Mouse (Mus musculus): ENCODE measurements around the gene Olfr1026.

DNA sequence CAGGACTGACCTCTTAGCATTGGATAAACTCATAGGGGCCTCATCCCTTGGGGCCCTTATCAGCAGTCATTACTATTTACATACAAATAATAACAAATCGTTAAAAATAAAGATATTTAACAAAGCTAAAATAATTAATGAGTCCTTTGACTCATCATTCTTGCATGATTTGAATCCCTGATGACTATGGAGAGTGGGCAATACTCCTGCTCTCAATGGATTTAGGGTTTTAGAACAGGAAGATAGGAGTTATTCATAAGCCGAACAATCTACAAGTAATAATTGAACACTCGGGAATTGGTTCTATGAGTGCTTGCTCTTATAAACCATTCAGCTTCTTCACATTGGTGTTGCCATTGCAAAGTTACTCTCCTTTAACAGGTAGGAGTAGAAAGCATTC, at the start of gene Olfr1026:
- TF ChIP-seq CTCF (IDR thresholded peaks at IDR 0.05; ENCODE audit: extremely low read depth, insufficient read length, insufficient replicate concordance, low read depth, low read length) (no peak), POLR2A (IDR thresholded peaks at IDR 0.05; ENCODE audit: low read depth, low read length) (no peak)
